Mouse (Mus musculus) olfactory bulb, adult 2 months (tissue): Measurements from ENCODE around the gene Psg25.

ENCODE experiments used
- CTCF ChIP-seq: fragments of 200-500 bp; IDR thresholded peaks from 2 replicates; pipeline ENCODE4 v1.5.1; 2012; ENCODE audit warnings: low read depth, mild to moderate bottlenecking, low read length, moderate library complexity; ENCODE audit not compliant: insufficient read depth
- POLR2A ChIP-seq: fragments of 200-500 bp; IDR thresholded peaks from 2 replicates; pipeline ENCODE4 v1.6.1; 2012; ENCODE audit warnings: mild to moderate bottlenecking, low read depth, low read length, moderate library complexity; ENCODE audit not compliant: insufficient read depth

GRCm38 (mm10) chr7:18484077-18484476, 48.0 kb downstream of the Psg25 start, which contains the start of gene Psg26:
- TF ChIP-seq CTCF (no peak), POLR2A (no peak)
